Mouse (Mus musculus): ENCODE data around the gene Lsamp.

The Lsamp gene

DNA sequence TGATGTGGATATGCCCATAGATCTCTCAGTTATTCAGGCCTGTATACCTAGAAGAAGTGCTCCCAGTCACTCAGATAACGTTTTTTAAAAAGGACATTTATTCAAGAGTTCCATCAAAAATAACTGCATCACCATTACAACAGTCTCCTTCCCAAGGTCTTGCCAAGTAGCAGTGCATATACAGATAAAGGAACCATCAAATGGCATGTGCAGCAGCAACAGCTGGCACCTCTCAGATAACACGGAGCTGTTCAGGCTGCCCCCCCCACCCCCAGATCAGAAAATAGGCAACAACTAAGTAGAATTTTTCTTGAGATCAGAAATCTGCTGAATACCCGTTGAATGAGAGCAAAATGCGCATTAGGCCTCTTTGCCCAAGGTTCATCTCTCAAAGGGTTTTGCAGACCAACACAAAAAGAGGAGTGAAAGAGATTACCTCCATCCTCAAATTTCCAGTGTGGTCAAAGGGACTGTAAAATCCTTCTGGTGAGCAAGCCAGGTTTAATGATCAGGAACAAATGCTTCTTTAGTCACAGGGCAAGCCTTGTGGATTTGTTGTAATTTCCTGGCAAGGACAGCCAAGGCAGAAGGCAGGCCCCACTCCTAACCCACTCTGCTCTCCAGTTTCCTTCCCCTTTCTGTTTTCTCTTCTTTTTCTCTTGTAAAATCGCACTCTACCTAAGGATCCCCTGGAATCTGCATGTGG lies 1842.9 kb downstream of the Lsamp start:
- DNase-seq, result no peak

- DNase-seq, result no peak
Measured at GRCm38 (mm10) chr16:41827605-41827948, 1843.4 kb downstream of the Lsamp start.

DNA sequence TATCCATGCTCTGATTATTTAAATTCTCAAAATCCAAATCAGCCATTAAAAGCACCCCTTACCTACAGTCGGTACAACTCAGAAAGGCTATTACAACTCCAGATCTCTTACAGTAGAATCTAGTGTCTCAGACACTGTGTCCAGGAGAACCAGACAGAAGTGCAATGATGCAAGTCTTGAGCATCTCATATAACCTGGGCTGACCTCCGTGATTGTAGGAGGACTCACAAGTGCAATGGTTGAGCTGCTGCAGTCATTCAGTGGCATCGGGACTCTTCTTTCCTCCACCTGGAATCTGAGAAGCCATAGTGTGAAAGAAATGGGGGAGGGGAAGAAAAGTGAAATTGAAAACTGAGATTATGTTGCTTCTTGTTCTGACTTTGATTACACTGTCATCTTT lies 1850.5 kb downstream of the Lsamp start:
- no peak for DNase-seq

GRCm38 (mm10) chr16:41835745-41836144 lies 1851.6 kb downstream of the Lsamp start:
- DNase-seq, result no peak

DNA sequence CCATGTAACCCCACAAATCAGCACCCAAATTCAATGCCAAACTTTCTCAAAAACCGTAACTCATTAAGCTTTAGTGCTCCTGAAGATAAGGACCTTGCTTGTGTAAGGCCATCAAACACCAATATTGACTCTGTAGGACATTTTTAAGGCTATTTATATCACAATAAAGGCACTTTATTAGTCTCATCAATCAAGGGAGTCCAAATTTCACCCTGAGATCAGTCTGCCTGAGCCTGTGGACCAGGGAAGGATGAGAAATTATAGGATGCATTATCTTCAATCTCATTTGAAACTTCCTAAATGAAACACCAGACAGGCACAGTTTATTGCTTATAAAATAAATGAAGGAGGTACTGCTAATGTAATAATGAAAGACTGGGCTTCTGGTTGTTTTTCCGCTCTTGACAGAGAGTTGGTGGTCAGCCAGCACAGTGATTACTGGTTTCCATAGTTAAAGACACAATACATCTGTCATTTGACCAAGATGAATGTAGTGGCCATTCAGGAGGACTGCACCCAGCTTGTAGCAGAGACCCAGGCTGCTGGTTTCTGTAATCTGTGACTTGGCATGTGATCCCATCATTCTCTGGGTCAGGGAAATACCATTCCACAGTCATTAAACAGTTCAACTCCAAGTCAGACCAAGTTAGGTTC lies 1855.7 kb downstream of the Lsamp start:
- no peak for DNase-seq

DNA sequence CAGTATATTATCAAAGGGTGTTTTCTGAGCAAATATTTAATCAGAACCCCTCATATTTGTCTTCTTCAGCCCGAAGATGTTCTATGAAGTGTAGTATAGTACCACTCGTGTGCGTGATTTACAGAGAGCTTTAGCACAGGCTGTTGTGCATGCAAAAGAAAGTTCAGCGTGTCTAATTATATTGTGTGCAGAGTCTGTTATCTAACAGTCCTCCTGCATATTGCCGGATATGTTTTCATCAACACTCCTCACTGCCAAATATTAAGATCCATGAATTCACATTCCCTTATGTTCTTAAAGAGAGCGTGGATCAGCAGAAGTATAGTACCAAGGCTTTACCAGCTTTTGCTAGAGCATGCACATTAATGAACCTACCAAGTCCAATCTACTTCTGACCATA lies 1862.7 kb downstream of the Lsamp start:
- DNase-seq, result no peak

DNA sequence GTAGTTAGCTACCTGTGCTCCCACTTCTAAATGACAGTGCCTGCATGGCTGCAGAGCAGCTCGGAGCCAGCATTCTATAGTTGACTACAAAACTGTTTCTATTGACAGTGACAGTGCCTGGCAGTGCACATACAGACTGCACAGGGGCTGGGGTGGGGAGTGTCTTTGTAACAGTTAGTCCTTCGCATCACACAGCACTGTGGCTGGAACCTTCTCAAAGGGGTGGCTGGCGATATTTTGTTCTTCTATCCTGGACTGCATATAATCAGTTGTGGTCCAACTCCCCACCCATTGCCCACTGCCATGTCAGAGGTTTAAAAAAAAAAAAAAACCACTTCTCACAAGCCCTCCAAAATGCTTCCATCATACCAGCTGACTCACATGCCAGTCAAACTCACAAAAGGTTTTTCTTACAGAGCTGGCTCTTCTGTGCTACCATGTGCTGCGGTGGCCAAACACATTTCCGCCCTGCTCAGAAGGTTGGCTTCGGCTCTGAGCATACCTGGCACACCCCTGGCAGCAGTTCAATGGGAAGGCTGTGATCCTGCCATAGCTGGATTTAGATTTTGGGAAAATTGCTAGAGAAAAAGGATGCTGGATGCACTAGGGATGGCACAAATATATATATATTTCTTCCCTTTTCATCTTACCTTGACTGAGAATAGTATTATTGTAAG lies 1887.9 kb downstream of the Lsamp start:
- DNase-seq, result no peak

DNA sequence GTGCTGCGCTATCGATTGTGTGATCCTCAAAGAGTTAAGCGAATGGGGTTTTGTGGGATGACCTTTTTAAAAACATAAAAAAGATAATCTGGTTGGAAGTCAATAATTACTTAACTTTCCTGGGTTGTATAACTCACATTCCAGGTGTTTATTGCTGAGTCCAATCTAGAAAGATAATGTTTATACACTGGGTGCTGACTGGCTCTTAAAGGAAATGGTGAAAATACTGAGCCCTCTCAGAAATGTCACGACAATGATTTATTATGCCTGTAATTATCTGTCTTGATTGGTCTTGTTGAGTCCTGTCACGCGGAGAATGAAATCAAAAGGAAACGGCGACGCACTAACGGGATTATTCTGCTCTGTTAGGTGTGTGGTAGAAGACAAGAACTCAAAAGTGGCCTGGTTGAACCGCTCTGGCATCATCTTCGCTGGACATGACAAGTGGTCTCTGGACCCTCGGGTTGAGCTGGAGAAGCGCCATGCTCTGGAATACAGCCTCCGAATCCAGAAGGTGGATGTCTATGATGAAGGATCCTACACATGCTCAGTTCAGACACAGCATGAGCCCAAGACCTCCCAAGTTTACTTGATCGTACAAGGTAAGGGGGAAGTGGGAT lies 1904.5 kb downstream of the Lsamp start:
- no peak for DNase-seq

DNA sequence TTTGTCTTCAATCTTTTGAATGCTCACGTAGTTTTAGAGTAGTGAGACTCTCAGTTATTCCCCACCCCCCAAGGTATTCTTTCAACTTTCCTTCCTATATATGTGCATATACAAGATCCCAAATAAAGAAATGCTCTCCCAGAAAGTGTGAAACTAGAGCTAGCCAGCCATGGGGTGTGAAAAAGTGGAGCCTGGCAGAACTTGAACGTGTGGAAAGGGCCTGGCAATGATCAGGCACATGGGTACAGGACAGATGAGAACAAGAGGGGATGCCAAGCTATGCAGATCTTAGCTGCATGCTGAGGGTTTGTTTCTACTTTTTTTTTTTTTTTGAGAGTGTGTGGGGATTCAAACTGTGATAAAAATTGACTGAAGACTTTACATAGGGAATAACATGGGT lies 1916.6 kb downstream of the Lsamp start:
- no peak for DNase-seq

GRCm38 (mm10) chr16:41903654-41904053 lies 1919.5 kb downstream of the Lsamp start:
- DNase-seq, result no peak

DNA sequence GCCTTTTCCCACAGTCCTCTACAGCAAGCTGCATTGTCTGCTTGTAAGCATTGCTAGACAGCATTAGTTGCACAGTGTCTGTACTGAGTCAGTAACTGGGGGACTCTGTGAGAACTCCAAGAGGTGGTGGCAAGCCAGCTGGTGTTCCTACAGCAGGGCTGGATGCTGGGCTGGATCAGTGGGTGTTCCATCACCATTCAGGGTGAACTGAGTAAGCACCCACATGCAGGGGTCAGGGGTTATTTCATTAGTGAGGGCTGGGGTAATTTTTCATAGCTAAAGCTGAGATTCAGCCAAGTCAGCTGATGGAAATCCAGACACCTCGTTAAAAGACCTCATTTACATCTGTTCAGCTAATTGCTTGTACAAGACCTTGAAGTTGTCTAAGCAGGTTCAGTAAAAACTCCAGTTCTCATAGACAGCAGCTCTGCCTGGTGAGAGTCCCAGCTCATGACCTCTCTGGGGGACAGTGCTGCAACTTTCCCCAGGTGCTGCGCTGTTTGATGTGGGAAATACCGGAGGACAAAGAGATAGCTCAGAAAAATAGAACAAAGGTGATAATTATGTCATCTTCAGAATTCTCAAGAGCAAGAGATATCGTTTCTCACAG lies 1928.5 kb downstream of the Lsamp start:
- no peak for DNase-seq

DNA sequence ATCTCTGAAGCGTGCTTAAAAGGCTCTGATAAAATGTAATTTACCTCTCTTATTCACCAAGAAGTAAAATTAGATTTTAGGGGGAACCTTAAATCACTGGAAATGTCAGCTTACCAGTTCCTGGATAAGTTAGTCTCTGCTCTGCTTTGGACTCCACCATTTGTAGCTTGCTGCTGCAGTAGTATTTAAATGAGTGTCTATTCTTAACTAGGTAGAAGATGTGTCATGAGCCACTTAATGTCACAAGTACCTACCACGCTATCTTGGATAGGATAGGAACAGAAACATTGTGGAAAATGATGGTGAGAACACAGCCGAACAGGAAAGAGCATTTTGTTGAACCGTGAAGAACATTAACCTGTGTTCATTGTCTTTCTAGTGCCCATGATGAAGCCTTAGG lies 1929.2 kb downstream of the Lsamp start:
- DNase-seq, result no peak

DNA sequence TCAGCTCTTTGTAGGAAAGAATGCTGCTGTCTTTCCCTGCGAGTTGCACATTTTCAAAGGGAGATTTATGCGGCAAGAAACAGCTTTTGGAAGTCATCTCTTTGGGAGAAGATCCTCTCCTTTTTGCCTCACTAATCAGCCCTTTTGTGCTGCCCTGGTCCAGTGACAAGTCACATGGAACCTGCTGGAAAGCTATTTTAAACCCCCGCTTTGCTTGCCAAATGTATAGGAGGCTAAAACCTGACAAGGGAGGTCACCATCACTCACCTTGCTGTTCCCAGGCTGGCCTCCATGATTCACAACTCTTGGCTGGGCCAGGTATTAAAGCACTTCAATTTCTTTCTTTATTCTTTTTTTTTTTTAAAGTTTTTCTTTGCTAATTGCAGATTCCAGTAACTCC lies 1932.2 kb downstream of the Lsamp start:
- no peak for DNase-seq

GRCm38 (mm10) chr16:41917057-41917821 lies 1933.1 kb downstream of the Lsamp start:
- no peak for DNase-seq

GRCm38 (mm10) chr16:41929546-41929945 lies 1945.4 kb downstream of the Lsamp start:
- DNase-seq, result no peak

GRCm38 (mm10) chr16:41935701-41936100 lies 1951.5 kb downstream of the Lsamp start:
- no peak for DNase-seq

- no peak for DNase-seq
Measured at GRCm38 (mm10) chr16:41936908-41937595, 1952.9 kb downstream of the Lsamp start.

GRCm38 (mm10) chr16:41937596-41937990 lies 1953.4 kb downstream of the Lsamp start:
- DNase-seq, result no peak

- no peak for DNase-seq
Measured at GRCm38 (mm10) chr16:41938258-41938657, 1954.1 kb downstream of the Lsamp start.

GRCm38 (mm10) chr16:41941591-41942315 lies 1957.6 kb downstream of the Lsamp start:
- no peak for DNase-seq

GRCm38 (mm10) chr16:41957811-41958210 lies 1973.7 kb downstream of the Lsamp start:
- no peak for DNase-seq

All from kidney, adult 11 months (tissue).